Mouse (Mus musculus) neural tube, embryonic 12.5 days (tissue): ENCODE data around the gene Gng4. TPM values are rescaled to one million over a fixed set of nuclear protein-coding genes. Genes with fewer than 3 reads are reported as not detected.
A peak's percentile ranks its signal among the peaks of the same experiment; 100 is the strongest.

Experiments
- ATAC-seq: fragments of 200-750 bp; cut with Nextera tagmentation; 2 replicates; pipeline ENCODE4 v1.8.0; 2017; ENCODE audit warnings: low read depth, mild to moderate bottlenecking, moderate TSS enrichment, moderate library complexity; ENCODE audit not compliant: low FRiP score
- H3K27ac ChIP-seq: fragments of 300-500 bp; sonication (generic); 2 replicates; pipeline ENCODE4 v1.5.1; 2016
- H3K27me3 ChIP-seq: fragments of 300-500 bp; sonication (generic); replicated peaks from 2 replicates; pipeline ENCODE4 v1.6.1; 2016; ENCODE audit warnings: mild to moderate bottlenecking
- H3K36me3 ChIP-seq: fragments of 300-500 bp; sonication (generic); 2 replicates; pipeline ENCODE4 v1.6.1; 2016; ENCODE audit warnings: mild to moderate bottlenecking
- H3K4me1 ChIP-seq: fragments of 300-500 bp; sonication (generic); 2 replicates; pipeline ENCODE4 v1.6.1; 2016
- H3K4me2 ChIP-seq: fragments of 300-500 bp; sonication (generic); replicated peaks from 2 replicates; pipeline ENCODE4 v1.6.1; 2016; ENCODE audit warnings: mild to moderate bottlenecking
- H3K4me3 ChIP-seq: fragments of 300-500 bp; sonication (generic); 2 replicates; pipeline ENCODE4 v1.5.1; 2016
- H3K9ac ChIP-seq: fragments of 300-500 bp; sonication (generic); 2 replicates; pipeline ENCODE4 v1.6.1; 2016; ENCODE audit warnings: mild to moderate bottlenecking
- H3K9me3 ChIP-seq: fragments of 300-500 bp; sonication (generic); 2 replicates; pipeline ENCODE4 v1.6.1; 2016; ENCODE audit warnings: mild to moderate bottlenecking
- WGBS: fragments of 180-500 bp; shearing (Covaris S2); methylation state at CpG from one replicate; pipeline ENCODE4 v1.1.7; 2016; 5-methylcytosine and 5-hydroxymethylcytosine counted together
- polyA plus RNA-seq: library from polyadenylated mRNA; unstranded; fragments of >200 nt; fragmentation: Nextera tagmentation; extraction: Ambion mirVana; gene quantifications from 2 replicates; pipeline ENCODE4 v1.2.1, GENCODE M21; 2016

The Gng4 gene
- polyA plus RNA-seq, result 6.4 and 6.8 TPM in 2 replicates

GRCm38 (mm10) chr13:13783894-13784419, at the start of gene Gng4:
Gng4 (plus strand) TSS chr13:13784059.
- H3K27me3 ChIP-seq, result peaks cover 26% of the 10 kb centered on the region
- WGBS, result under 1% methylated on average over 43 of the region's 43 CpGs
- H3K9me3 ChIP-seq, result no peaks in the 10 kb centered on the region
- peak within 1 kb of the TSS; percentile 55 for H3K4me3 ChIP-seq
- peak; percentile 71 for ATAC-seq
- peaks cover 21% of the 10 kb centered on the region for H3K4me1 ChIP-seq
- peak within 1 kb of the TSS; percentile 97 for H3K4me2 ChIP-seq
- no peaks in the 10 kb centered on the region for H3K36me3 ChIP-seq
- peak within 1 kb of the TSS; percentile 55 for H3K9ac ChIP-seq
- no peak within 1 kb of the TSS for H3K27ac ChIP-seq

- H3K4me1 ChIP-seq, result no peaks in the 10 kb centered on the region
- no peak overlapping the region for H3K9ac ChIP-seq
- no peaks in the 10 kb centered on the region for H3K27me3 ChIP-seq
- WGBS, result 96% methylated on average over 4 of the region's 4 CpGs
- H3K36me3 ChIP-seq, result peaks cover 6% of the 10 kb centered on the region; the same call in 1 of the 2 replicates
- no peak for ATAC-seq
- H3K27ac ChIP-seq, result no peak overlapping the region
- H3K9me3 ChIP-seq, result no peaks in the 10 kb centered on the region
- no peak overlapping the region for H3K4me3 ChIP-seq
- no peak overlapping the region for H3K4me2 ChIP-seq
Measured at GRCm38 (mm10) chr13:13739232-13739631, 44.6 kb upstream of the Gng4 start.

- Histone ChIP-seq H3K9ac (no peak overlapping the region), H3K27me3 (no peaks in the 10 kb centered on the region), H3K36me3 (peaks cover 6% of the 10 kb centered on the region; the same call in 1 of the 2 replicates), H3K4me1 (no peaks in the 10 kb centered on the region), H3K4me3 (no peak overlapping the region), H3K27ac (no peak overlapping the region), H3K4me2 (no peak overlapping the region), H3K9me3 (no peaks in the 10 kb centered on the region)
- WGBS, result 96% methylated on average over 3 of the region's 3 CpGs
- no peak for ATAC-seq
Measured at GRCm38 (mm10) chr13:13745911-13746310, 37.9 kb upstream of the Gng4 start.

GRCm38 (mm10) chr13:13775778-13776494, 7.9 kb upstream of the Gng4 start:
- H3K9me3 ChIP-seq, result no peaks in the 10 kb centered on the region
- H3K4me1 ChIP-seq, result no peaks in the 10 kb centered on the region
- no peak overlapping the region for H3K4me2 ChIP-seq
- ATAC-seq, result peak; percentile 75; the same call in 1 of the 2 replicates
- H3K9ac ChIP-seq, result no peak overlapping the region
- no peaks in the 10 kb centered on the region for H3K27me3 ChIP-seq
- H3K27ac ChIP-seq, result no peak overlapping the region
- H3K4me3 ChIP-seq, result no peak overlapping the region
- H3K36me3 ChIP-seq, result 0 out of 2 replicates have a peak, but pooled peaks cover 6% of the 10 kb centered on the region

GRCm38 (mm10) chr13:13777052-13777451, 6.8 kb upstream of the Gng4 start:
- WGBS, result 88% methylated on average over 11 of the region's 11 CpGs
- H3K27me3 ChIP-seq, result no peaks in the 10 kb centered on the region

GRCm38 (mm10) chr13:13777696-13778095, 6.2 kb upstream of the Gng4 start:
- Histone ChIP-seq H3K9me3 (no peaks in the 10 kb centered on the region), H3K27me3 (no peaks in the 10 kb centered on the region), H3K27ac (no peak overlapping the region), H3K4me1 (no peaks in the 10 kb centered on the region), H3K36me3 (0 out of 2 replicates have a peak, but pooled peaks cover 6% of the 10 kb centered on the region), H3K4me2 (no peak overlapping the region), H3K4me3 (no peak overlapping the region), H3K9ac (no peak overlapping the region)
- 83% methylated on average over 8 of the region's 8 CpGs for WGBS
- no peak for ATAC-seq

More at GRCm38 (mm10) chr13:13777052-13777451, 6.8 kb upstream of the Gng4 start:
- no peak overlapping the region for H3K4me3 ChIP-seq
- H3K9ac ChIP-seq, result no peak overlapping the region
- no peak overlapping the region for H3K4me2 ChIP-seq
- ATAC-seq, result no peak
- H3K9me3 ChIP-seq, result no peaks in the 10 kb centered on the region
- H3K4me1 ChIP-seq, result no peaks in the 10 kb centered on the region
- no peak overlapping the region for H3K27ac ChIP-seq
- H3K36me3 ChIP-seq, result 0 out of 2 replicates have a peak, but pooled peaks cover 6% of the 10 kb centered on the region

- Histone ChIP-seq H3K27ac (no peak overlapping the region), H3K4me2 (no peak overlapping the region), H3K9ac (no peak overlapping the region), H3K9me3 (no peaks in the 10 kb centered on the region), H3K4me1 (peaks cover 4% of the 10 kb centered on the region; the same call in 1 of the 2 replicates), H3K36me3 (0 out of 2 replicates have a peak, but pooled peaks cover 6% of the 10 kb centered on the region), H3K27me3 (peaks cover 4% of the 10 kb centered on the region), H3K4me3 (no peak overlapping the region)
- ATAC-seq, result no peak
- 87% methylated on average over 1 of the region's 1 CpGs for WGBS
Measured at GRCm38 (mm10) chr13:13778837-13779458, 4.9 kb upstream of the Gng4 start.

- 28% methylated on average over 3 of the region's 3 CpGs for WGBS
- peaks cover 17% of the 10 kb centered on the region for H3K4me1 ChIP-seq
- H3K4me3 ChIP-seq, result no peak overlapping the region
- H3K27ac ChIP-seq, result no peak overlapping the region
- no peak overlapping the region for H3K4me2 ChIP-seq
- 0 out of 2 replicates have a peak, but pooled peaks cover 6% of the 10 kb centered on the region for H3K36me3 ChIP-seq
- H3K9me3 ChIP-seq, result no peaks in the 10 kb centered on the region
- no peak overlapping the region for H3K9ac ChIP-seq
- no peak for ATAC-seq
- H3K27me3 ChIP-seq, result peaks cover 17% of the 10 kb centered on the region
Measured at GRCm38 (mm10) chr13:13780271-13780670, 3.6 kb upstream of the Gng4 start.

- WGBS, result 59% methylated on average over 4 of the region's 4 CpGs
- Histone ChIP-seq H3K4me2 (no peak overlapping the region), H3K36me3 (0 out of 2 replicates have a peak, but pooled peaks cover 6% of the 10 kb centered on the region), H3K4me1 (peaks cover 21% of the 10 kb centered on the region), H3K9ac (no peak overlapping the region), H3K9me3 (no peaks in the 10 kb centered on the region), H3K4me3 (no peak overlapping the region), H3K27ac (no peak overlapping the region), H3K27me3 (peaks cover 24% of the 10 kb centered on the region)
- ATAC-seq, result no peak
Measured at GRCm38 (mm10) chr13:13781026-13781425, 2.8 kb upstream of the Gng4 start.

- Histone ChIP-seq H3K36me3 (no peaks in the 10 kb centered on the region), H3K9me3 (no peaks in the 10 kb centered on the region), H3K4me2 (0 out of 2 replicates have a peak overlapping the region, but pooled peaks have one; percentile 97), H3K4me1 (peaks cover 21% of the 10 kb centered on the region), H3K27me3 (peaks cover 26% of the 10 kb centered on the region), H3K9ac (no peak overlapping the region), H3K4me3 (no peak overlapping the region), H3K27ac (no peak overlapping the region)
- ATAC-seq, result no peak
- WGBS, result 42% methylated on average over 7 of the region's 7 CpGs
Measured at GRCm38 (mm10) chr13:13783296-13783695, 563 bp upstream of the Gng4 start.

- H3K36me3 ChIP-seq, result no peaks in the 10 kb centered on the region
- ATAC-seq, result peak; percentile 74
- H3K4me3 ChIP-seq, result peak overlapping the region; percentile 55
- peak overlapping the region; percentile 55 for H3K9ac ChIP-seq
- no peaks in the 10 kb centered on the region for H3K9me3 ChIP-seq
- WGBS, result under 1% methylated on average over 59 of the region's 59 CpGs
- H3K27me3 ChIP-seq, result peaks cover 26% of the 10 kb centered on the region
- no peak overlapping the region for H3K27ac ChIP-seq
- peaks cover 21% of the 10 kb centered on the region for H3K4me1 ChIP-seq
- peak overlapping the region; percentile 97 for H3K4me2 ChIP-seq
Measured at GRCm38 (mm10) chr13:13784420-13784936, 619 bp downstream of the Gng4 start.
